Mouse (Mus musculus): ENCODE data around the gene 4430402I18Rik. TPM values are rescaled to one million over a fixed set of nuclear protein-coding genes. Genes with fewer than 3 reads are reported as not detected.

Gene 4430402I18Rik
- polyA plus RNA-seq, 2 experiments = 1.5 to 3.1 TPM

DNA sequence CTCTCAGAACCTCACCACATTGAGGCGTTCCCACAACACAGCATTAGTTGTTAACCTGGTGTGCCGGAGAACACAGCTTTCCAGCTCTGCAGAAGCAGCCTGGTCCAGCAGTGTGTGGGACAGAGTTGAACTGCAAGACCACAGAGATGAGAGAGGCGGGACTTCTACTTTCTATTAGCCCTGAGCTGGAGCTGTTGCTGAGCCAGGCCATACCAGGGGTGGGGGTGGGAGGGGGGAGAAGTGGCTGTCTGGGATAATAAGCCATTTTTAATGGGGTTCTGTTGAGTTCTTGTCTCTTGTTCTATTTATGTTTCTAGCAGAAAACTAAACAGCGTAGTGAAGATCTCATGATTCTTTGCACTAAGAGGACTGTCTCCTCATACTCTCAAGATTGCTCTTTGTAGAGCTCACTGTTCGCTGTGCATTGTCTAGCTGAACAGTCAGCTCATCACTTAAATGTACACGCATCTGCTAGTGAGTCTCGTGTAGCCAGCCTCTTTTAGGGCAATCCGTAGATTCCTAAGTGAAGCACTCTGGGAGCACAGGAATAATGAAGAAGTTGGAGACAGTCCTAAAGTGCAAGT, 64.0 kb downstream of the 4430402I18Rik start:
- TF ChIP-seq EP300 (IDR thresholded peaks at IDR 0.05; ENCODE audit: low read depth) (no peak), CTCF (IDR thresholded peaks at IDR 0.05; ENCODE audit: low read depth) (no peak)
- no peak overlapping the region for H3K4me2 ChIP-seq (ENCODE audit: low read depth)
- no peaks in the 10 kb centered on the region for H3K9me3 ChIP-seq (ENCODE audit: control insufficient read depth, low read length)
- H3K4me1 ChIP-seq (replicated peaks; ENCODE audit: control insufficient read depth in 2 of 2, insufficient read depth in 2 of 2, low read length in 1 of 2) = no peaks in the 10 kb centered on the region
- H3K36me3 ChIP-seq (replicated peaks; ENCODE audit: control insufficient read depth, insufficient read depth, low read depth) = no peaks in the 10 kb centered on the region
- H3K4me3 ChIP-seq (ENCODE audit: insufficient read depth in 1 of 2, low read depth in 2 of 2, low read length in 2 of 2) = no peak overlapping the region
- 73% methylated on average over 8 of the region's 8 CpGs for WGBS (ENCODE audit: insufficient replicate concordance)
- no peak overlapping the region for H3K27ac ChIP-seq
- ATAC-seq (ENCODE audit: insufficient read depth) (no peak), DNase-seq (ENCODE audit: low read depth in 3 of 3, low spot score in 3 of 3) (no peak)
- no peaks in the 10 kb centered on the region for H3K27me3 ChIP-seq (ENCODE audit: control insufficient read depth, insufficient read depth, low read length)
- no peak overlapping the region for H3K9ac ChIP-seq (replicated peaks)

DNA sequence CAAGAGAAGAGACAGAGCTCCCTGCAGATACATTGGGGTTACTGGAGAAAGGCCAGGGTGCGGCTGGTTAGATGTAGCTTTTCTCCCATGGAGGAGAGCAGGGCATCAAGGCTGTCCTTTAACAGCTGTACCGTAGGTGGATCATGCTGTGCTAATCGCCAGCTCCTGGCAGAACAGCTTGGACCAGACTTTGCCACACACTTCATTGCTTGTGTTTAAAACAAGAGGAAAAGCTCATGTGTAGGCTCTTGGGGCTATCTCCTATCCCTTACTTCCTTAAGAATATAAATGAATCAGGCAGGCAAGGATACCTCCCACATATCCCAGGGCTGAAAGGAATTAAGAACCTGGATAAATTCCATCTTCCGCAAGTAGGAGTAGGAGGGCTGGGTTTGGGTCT, 64.8 kb downstream of the 4430402I18Rik start:
- 54% methylated on average over 4 of the region's 4 CpGs for WGBS (ENCODE audit: insufficient replicate concordance)
- TF ChIP-seq EP300 (IDR thresholded peaks at IDR 0.05; ENCODE audit: low read depth) = no peak
- no peak for TF ChIP-seq CTCF (IDR thresholded peaks at IDR 0.05; ENCODE audit: low read depth)
- Histone ChIP-seq H3K9ac (replicated peaks) (no peak overlapping the region), H3K36me3 (replicated peaks; ENCODE audit: control insufficient read depth, insufficient read depth, low read depth) (no peaks in the 10 kb centered on the region), H3K9me3 (ENCODE audit: control insufficient read depth, low read length) (no peaks in the 10 kb centered on the region), H3K27ac (no peak overlapping the region), H3K4me2 (ENCODE audit: low read depth) (no peak overlapping the region), H3K27me3 (ENCODE audit: control insufficient read depth, insufficient read depth, low read length) (no peaks in the 10 kb centered on the region), H3K4me1 (replicated peaks; ENCODE audit: control insufficient read depth in 2 of 2, insufficient read depth in 2 of 2, low read length in 1 of 2) (no peaks in the 10 kb centered on the region), H3K4me3 (ENCODE audit: insufficient read depth in 1 of 2, low read depth in 2 of 2, low read length in 2 of 2) (no peak overlapping the region)
- no peak for DNase-seq (ENCODE audit: low read depth in 3 of 3, low spot score in 3 of 3)
- no peak for ATAC-seq (ENCODE audit: insufficient read depth)

DNA sequence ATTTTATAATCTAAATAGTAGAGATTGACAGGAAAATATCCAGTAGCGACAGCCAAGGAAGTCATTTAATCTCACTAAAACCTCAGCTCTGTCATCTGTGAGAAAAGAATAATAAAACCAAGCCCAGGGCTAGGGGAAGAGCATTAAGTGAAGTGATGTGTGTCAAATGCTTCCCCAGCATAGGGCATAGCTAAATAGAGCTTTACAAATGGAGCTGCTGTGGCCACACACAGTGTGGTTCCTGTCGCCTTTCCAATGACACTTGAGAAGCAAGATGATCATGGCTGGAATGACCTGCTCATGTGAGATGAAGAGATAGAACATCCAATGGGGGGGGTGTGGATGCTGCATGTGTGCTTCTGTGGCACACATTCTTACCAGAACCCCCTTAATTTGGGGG, 65.5 kb downstream of the 4430402I18Rik start:
- H3K27ac ChIP-seq = no peak overlapping the region
- DNase-seq (ENCODE audit: low read depth in 3 of 3, low spot score in 3 of 3) = no peak
- H3K9ac ChIP-seq (replicated peaks) = no peak overlapping the region
- H3K36me3 ChIP-seq (replicated peaks; ENCODE audit: control insufficient read depth, insufficient read depth, low read depth) = no peaks in the 10 kb centered on the region
- WGBS (ENCODE audit: insufficient replicate concordance) = 59% methylated on average over 2 of the region's 2 CpGs
- no peaks in the 10 kb centered on the region for H3K4me1 ChIP-seq (replicated peaks; ENCODE audit: control insufficient read depth in 2 of 2, insufficient read depth in 2 of 2, low read length in 1 of 2)
- no peaks in the 10 kb centered on the region for H3K27me3 ChIP-seq (ENCODE audit: control insufficient read depth, insufficient read depth, low read length)
- no peak for ATAC-seq (ENCODE audit: insufficient read depth)
- H3K4me2 ChIP-seq (ENCODE audit: low read depth) = no peak overlapping the region
- TF ChIP-seq EP300 (IDR thresholded peaks at IDR 0.05; ENCODE audit: low read depth) (no peak), CTCF (IDR thresholded peaks at IDR 0.05; ENCODE audit: low read depth) (no peak)
- no peaks in the 10 kb centered on the region for H3K9me3 ChIP-seq (ENCODE audit: control insufficient read depth, low read length)
- H3K4me3 ChIP-seq (ENCODE audit: insufficient read depth in 1 of 2, low read depth in 2 of 2, low read length in 2 of 2) = no peak overlapping the region

DNA sequence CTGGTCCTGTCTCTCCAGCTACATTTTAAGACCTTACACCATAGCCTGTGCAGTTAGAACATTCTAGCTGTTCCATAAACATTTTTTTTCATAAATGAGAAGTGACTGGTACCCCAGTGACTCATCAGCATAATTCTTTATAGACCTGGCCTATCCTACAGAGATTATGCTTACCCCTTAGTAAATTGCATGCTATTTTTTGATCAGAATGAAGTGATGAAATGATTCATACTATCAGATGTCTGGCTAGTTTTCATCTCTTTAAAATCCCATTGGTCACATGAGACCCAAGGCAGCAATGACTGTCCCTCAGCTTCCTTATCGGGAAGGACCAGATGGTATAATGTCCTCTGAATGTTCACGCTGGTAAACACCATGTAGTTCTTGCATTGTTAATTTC, 66.8 kb downstream of the 4430402I18Rik start:
- no peak overlapping the region for H3K4me3 ChIP-seq (ENCODE audit: insufficient read depth in 1 of 2, low read depth in 2 of 2, low read length in 2 of 2)
- H3K4me2 ChIP-seq (ENCODE audit: low read depth) = no peak overlapping the region
- DNase-seq (ENCODE audit: low read depth in 3 of 3, low spot score in 3 of 3) = no peak
- TF ChIP-seq EP300 (IDR thresholded peaks at IDR 0.05; ENCODE audit: low read depth) (no peak), CTCF (IDR thresholded peaks at IDR 0.05; ENCODE audit: low read depth) (no peak)
- WGBS (ENCODE audit: insufficient replicate concordance) = 64% methylated on average over 2 of the region's 2 CpGs
- no peak for ATAC-seq (ENCODE audit: insufficient read depth)
- no peaks in the 10 kb centered on the region for H3K36me3 ChIP-seq (replicated peaks; ENCODE audit: control insufficient read depth, insufficient read depth, low read depth)
- H3K27ac ChIP-seq = no peak overlapping the region
- H3K4me1 ChIP-seq (replicated peaks; ENCODE audit: control insufficient read depth in 2 of 2, insufficient read depth in 2 of 2, low read length in 1 of 2) = no peaks in the 10 kb centered on the region
- H3K9ac ChIP-seq (replicated peaks) = no peak overlapping the region
- no peaks in the 10 kb centered on the region for H3K9me3 ChIP-seq (ENCODE audit: control insufficient read depth, low read length)
- no peaks in the 10 kb centered on the region for H3K27me3 ChIP-seq (ENCODE audit: control insufficient read depth, insufficient read depth, low read length)

DNA sequence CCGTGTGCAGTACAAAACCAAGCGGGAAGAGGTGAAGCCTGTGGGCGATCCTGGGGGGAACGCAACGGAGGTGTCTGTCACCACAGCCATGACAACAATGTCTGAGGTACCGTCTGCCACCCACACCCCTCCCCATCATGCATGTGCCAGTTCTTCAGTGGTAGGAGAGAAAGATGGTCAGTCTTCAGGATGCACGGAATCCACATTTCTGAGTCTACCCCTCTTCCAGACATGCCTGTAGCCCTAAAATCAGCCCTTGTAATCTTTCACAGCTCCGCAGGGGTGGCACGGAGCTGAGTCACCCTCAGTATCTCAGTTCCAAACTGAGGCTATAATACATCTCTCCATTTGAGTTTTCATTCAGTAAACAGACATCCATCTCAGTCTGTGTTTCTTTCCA, 70.1 kb downstream of the 4430402I18Rik start:
- no peaks in the 10 kb centered on the region for H3K9me3 ChIP-seq (ENCODE audit: control insufficient read depth, low read length)
- DNase-seq (ENCODE audit: low read depth in 3 of 3, low spot score in 3 of 3) = no peak
- no peak overlapping the region for H3K27ac ChIP-seq
- 72% methylated on average over 9 of the region's 9 CpGs for WGBS (ENCODE audit: insufficient replicate concordance)
- H3K4me3 ChIP-seq (ENCODE audit: insufficient read depth in 1 of 2, low read depth in 2 of 2, low read length in 2 of 2) = no peak overlapping the region
- no peaks in the 10 kb centered on the region for H3K36me3 ChIP-seq (replicated peaks; ENCODE audit: control insufficient read depth, insufficient read depth, low read depth)
- H3K9ac ChIP-seq (replicated peaks) = no peak overlapping the region
- no peaks in the 10 kb centered on the region for H3K27me3 ChIP-seq (ENCODE audit: control insufficient read depth, insufficient read depth, low read length)
- no peaks in the 10 kb centered on the region for H3K4me1 ChIP-seq (replicated peaks; ENCODE audit: control insufficient read depth in 2 of 2, insufficient read depth in 2 of 2, low read length in 1 of 2)
- TF ChIP-seq CTCF (IDR thresholded peaks at IDR 0.05; ENCODE audit: low read depth) = no peak
- no peak for TF ChIP-seq EP300 (IDR thresholded peaks at IDR 0.05; ENCODE audit: low read depth)
- no peak overlapping the region for H3K4me2 ChIP-seq (ENCODE audit: low read depth)
- no peak for ATAC-seq (ENCODE audit: insufficient read depth)

All from liver, embryonic 14.5 days (tissue).